In genomic region chr8:76067721-76068120, GRCm38 (mm10) we compare ENCODE assay signal across 10 mouse cellular contexts.
DNase-seq lines count a peak whose midpoint lies in the region; ATAC-seq lines count a peak whose summit lies in the region.
"Had no signal": no experiment of that assay in that cellular context is flagged by ENCODE, and none has a peak within 500 bp of the region (broad histone marks: within the 10 kb centered on the region; RNA-seq: fewer than 3 reads in every experiment).

No protein-coding gene starts in this region.

- ATAC-seq in hindbrain, embryonic 11.5 days (ENCODE audit: low FRiP score), result peak; percentile 47; the same call in 1 of the 2 replicates
- no peak for ATAC-seq in hindbrain, embryonic 16.5 days

- WGBS in hindbrain, embryonic 11.5 days, result 7% methylated on average over 2 of the region's 2 CpGs
- 10% methylated on average over 2 of the region's 2 CpGs for WGBS in hindbrain, embryonic 16.5 days

- no peak overlapping the region for H3K4me3 ChIP-seq in hindbrain, embryonic 11.5 days (ENCODE audit: low read depth, low read length)
- no peak overlapping the region for H3K4me3 ChIP-seq in hindbrain, embryonic 16.5 days (ENCODE audit: low read length)
- H3K4me3 ChIP-seq: embryonic facial prominence, embryonic 15.5 days; limb, embryonic 15.5 days had no signal

- H3K36me3 ChIP-seq in hindbrain, embryonic 11.5 days (ENCODE audit: control insufficient read depth, insufficient read depth, low read length), result no peaks in the 10 kb centered on the region
- no peaks in the 10 kb centered on the region for H3K36me3 ChIP-seq in hindbrain, embryonic 16.5 days (ENCODE audit: control insufficient read depth, insufficient read depth, low read length)
- H3K36me3 ChIP-seq: embryonic facial prominence, embryonic 15.5 days; limb, embryonic 15.5 days had no signal

- H3K4me2 ChIP-seq in hindbrain, embryonic 11.5 days (replicated peaks; ENCODE audit: low read depth, low read length), result no peak overlapping the region
- H3K4me2 ChIP-seq in hindbrain, embryonic 16.5 days (ENCODE audit: low read length), result no peak overlapping the region
- H3K4me2 ChIP-seq: embryonic facial prominence, embryonic 15.5 days; limb, embryonic 15.5 days had no signal

- no peaks in the 10 kb centered on the region for H3K27me3 ChIP-seq in hindbrain, embryonic 11.5 days (ENCODE audit: control insufficient read depth, insufficient read depth, low read length)
- H3K27me3 ChIP-seq in hindbrain, embryonic 16.5 days (replicated peaks; ENCODE audit: control insufficient read depth, insufficient read depth, low read length), result no peaks in the 10 kb centered on the region
- H3K27me3 ChIP-seq: embryonic facial prominence, embryonic 15.5 days; limb, embryonic 15.5 days had no signal

- no peaks in the 10 kb centered on the region for H3K9me3 ChIP-seq in hindbrain, embryonic 11.5 days (ENCODE audit: control insufficient read depth, low read length)
- no peaks in the 10 kb centered on the region for H3K9me3 ChIP-seq in hindbrain, embryonic 16.5 days (ENCODE audit: control insufficient read depth, low read length)
- H3K9me3 ChIP-seq: embryonic facial prominence, embryonic 15.5 days; limb, embryonic 15.5 days had no signal

- peak; percentile 63 for DNase-seq in hindbrain, embryonic 11.5 days (ENCODE audit: low spot score)
- peak; percentile 13 for DNase-seq in right cerebral cortex, adult 18-20 months
- DNase-seq in right cerebral cortex, postnatal 25 days, result no peak
- DNase-seq in embryo, embryonic 10.5 days (ENCODE audit: low spot score), result peak; percentile 77
- DNase-seq in skeletal muscle tissue, adult 2 months (ENCODE audit: low read depth, low spot score), result peak; percentile 13
- no peak for DNase-seq in adrenal gland, adult 8-10 months
- DNase-seq in gastrocnemius, postnatal 4 days (ENCODE audit: low spot score in 2 of 2), result no peak

- no peak overlapping the region for H3K27ac ChIP-seq in hindbrain, embryonic 11.5 days (ENCODE audit: low read depth, low read length)
- no peak overlapping the region for H3K27ac ChIP-seq in hindbrain, embryonic 16.5 days (ENCODE audit: low read depth, low read length)
- H3K27ac ChIP-seq: embryonic facial prominence, embryonic 15.5 days; limb, embryonic 15.5 days had no signal

- H3K4me1 ChIP-seq in hindbrain, embryonic 11.5 days (replicated peaks; ENCODE audit: control insufficient read depth, insufficient read depth, low read length), result no peaks in the 10 kb centered on the region
- no peaks in the 10 kb centered on the region for H3K4me1 ChIP-seq in hindbrain, embryonic 16.5 days (ENCODE audit: control insufficient read depth, insufficient read depth, low read depth, low read length)
- H3K4me1 ChIP-seq: embryonic facial prominence, embryonic 15.5 days; limb, embryonic 15.5 days had no signal

- H3K9ac ChIP-seq in hindbrain, embryonic 11.5 days (ENCODE audit: low read depth, low read length), result no peak overlapping the region
- H3K9ac ChIP-seq in hindbrain, embryonic 16.5 days (ENCODE audit: low read depth, low read length), result no peak overlapping the region
- H3K9ac ChIP-seq: embryonic facial prominence, embryonic 15.5 days; limb, embryonic 15.5 days had no signal

Comparison
In these comparisons a context has a peak if more than half of its experiments do, and no peak if none do; other contexts are left out.
1. DNase-seq: peak in hindbrain, embryonic 11.5 days (single experiment), right cerebral cortex, adult 18-20 months (single experiment), embryo, embryonic 10.5 days (single experiment) and skeletal muscle tissue, adult 2 months (single experiment); none in right cerebral cortex, postnatal 25 days (single experiment), adrenal gland, adult 8-10 months (single experiment) and gastrocnemius, postnatal 4 days (0 of 2).